Mouse (Mus musculus): Measurements from ENCODE around the gene Srm. TPM values are rescaled to one million over a fixed set of nuclear protein-coding genes. Genes with fewer than 3 reads are reported as not detected.
A peak's percentile ranks its signal among the peaks of the same experiment; 100 is the strongest.

Srm gene
- polyA plus RNA-seq, 1 experiment, result 3.4 TPM

DNA sequence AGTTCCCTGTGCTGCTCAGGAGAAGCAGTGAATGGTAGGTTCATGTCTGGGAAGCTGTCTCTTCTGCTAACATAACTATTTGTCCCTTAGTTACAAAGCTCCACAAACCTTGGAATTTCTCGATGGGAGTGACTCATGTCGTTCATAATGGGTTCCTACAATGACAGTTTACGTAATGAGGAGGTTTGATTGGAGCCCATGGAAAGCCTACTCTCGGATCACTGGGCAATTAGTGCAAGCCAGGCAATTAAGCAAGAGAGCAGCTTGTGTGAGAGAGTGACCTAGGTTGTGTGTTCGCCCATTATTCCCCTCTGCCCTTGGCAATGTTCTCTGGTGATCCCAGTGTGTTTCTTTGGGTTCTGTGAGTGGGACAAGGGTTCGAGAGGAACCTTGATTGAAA is 4.6 kb downstream of the Srm start:
- Histone ChIP-seq H3K4me1 (ENCODE audit: control insufficient read depth) (peaks cover 17% of the 10 kb centered on the region), H3K36me3 (ENCODE audit: control insufficient read depth) (peaks cover 53% of the 10 kb centered on the region), H3K4me3 (replicated peaks) (no peak overlapping the region), H3K9me3 (ENCODE audit: control insufficient read depth, low read length) (peaks cover 17% of the 10 kb centered on the region), H3K27me3 (ENCODE audit: control insufficient read depth) (no peaks in the 10 kb centered on the region)
- no peak for TF ChIP-seq TAL1 (IDR thresholded peaks at IDR 0.05; ENCODE audit: low read length)
- TF ChIP-seq GATA1 (IDR thresholded peaks at IDR 0.05; ENCODE audit: low read length), result no peak

- TF ChIP-seq TAL1 (IDR thresholded peaks at IDR 0.05; ENCODE audit: low read length), result no peak
- TF ChIP-seq GATA1 (IDR thresholded peaks at IDR 0.05; ENCODE audit: low read length), result no peak
- Histone ChIP-seq H3K9me3 (ENCODE audit: control insufficient read depth, low read length) (peaks cover 17% of the 10 kb centered on the region), H3K4me3 (replicated peaks) (no peak overlapping the region), H3K4me1 (ENCODE audit: control insufficient read depth) (peaks cover 11% of the 10 kb centered on the region), H3K36me3 (ENCODE audit: control insufficient read depth) (peaks cover 53% of the 10 kb centered on the region), H3K27me3 (ENCODE audit: control insufficient read depth) (no peaks in the 10 kb centered on the region)
These were observed 5.4 kb downstream of the Srm start for GRCm38 (mm10) chr4:148596731-148597130.

DNA sequence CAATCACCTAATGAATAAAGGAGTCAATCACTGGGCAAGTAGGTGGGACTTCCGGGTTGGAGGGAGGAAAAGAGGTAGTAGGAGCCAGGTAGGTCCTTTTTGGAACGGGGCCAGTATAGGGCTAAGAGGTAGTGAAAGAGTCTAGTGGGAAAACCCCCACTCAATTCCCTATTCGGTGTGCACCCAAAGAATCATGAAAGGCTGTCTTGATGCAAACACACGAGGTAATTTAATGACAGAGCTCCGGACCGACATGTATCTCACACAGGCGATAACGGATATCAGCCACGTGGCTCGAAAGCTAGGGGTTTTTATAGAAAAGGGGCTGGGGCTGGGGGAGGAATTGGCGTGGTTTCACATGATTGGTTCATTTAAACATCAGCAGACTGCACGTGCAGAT is 7.5 kb downstream of the Srm start:
- H3K4me3 ChIP-seq (replicated peaks), result no peak overlapping the region

GRCm38 (mm10) chr4:148600316-148600715 is 9.0 kb downstream of the Srm start:
- TF ChIP-seq TAL1 (IDR thresholded peaks at IDR 0.05; ENCODE audit: low read length), result no peak
- no peak for TF ChIP-seq GATA1 (IDR thresholded peaks at IDR 0.05; ENCODE audit: low read length)
- Histone ChIP-seq H3K9me3 (ENCODE audit: control insufficient read depth, low read length) (peaks cover 17% of the 10 kb centered on the region), H3K4me3 (replicated peaks) (no peak overlapping the region), H3K27me3 (ENCODE audit: control insufficient read depth) (no peaks in the 10 kb centered on the region), H3K36me3 (ENCODE audit: control insufficient read depth) (peaks cover 27% of the 10 kb centered on the region), H3K4me1 (ENCODE audit: control insufficient read depth) (0 out of 2 replicates have a peak, but pooled peaks cover 2% of the 10 kb centered on the region)

More for the DNA sequence above, 7.5 kb downstream of the Srm start:
- H3K4me1 ChIP-seq (ENCODE audit: control insufficient read depth), result 0 out of 2 replicates have a peak, but pooled peaks cover under 1% of the 10 kb centered on the region
- TF ChIP-seq TAL1 (IDR thresholded peaks at IDR 0.05; ENCODE audit: low read length) (no peak), GATA1 (IDR thresholded peaks at IDR 0.05; ENCODE audit: low read length) (no peak)
- peaks cover 42% of the 10 kb centered on the region for H3K36me3 ChIP-seq (ENCODE audit: control insufficient read depth)
- peaks cover 17% of the 10 kb centered on the region for H3K9me3 ChIP-seq (ENCODE audit: control insufficient read depth, low read length)
- H3K27me3 ChIP-seq (ENCODE audit: control insufficient read depth), result no peaks in the 10 kb centered on the region

- H3K9me3 ChIP-seq (ENCODE audit: control insufficient read depth, low read length), result peaks cover 17% of the 10 kb centered on the region
- H3K4me1 ChIP-seq (ENCODE audit: control insufficient read depth), result 0 out of 2 replicates have a peak, but pooled peaks cover 2% of the 10 kb centered on the region
- H3K36me3 ChIP-seq (ENCODE audit: control insufficient read depth), result peaks cover 16% of the 10 kb centered on the region
- TF ChIP-seq GATA1 (IDR thresholded peaks at IDR 0.05; ENCODE audit: low read length) (no peak), TAL1 (IDR thresholded peaks at IDR 0.05; ENCODE audit: low read length) (no peak)
- H3K27me3 ChIP-seq (ENCODE audit: control insufficient read depth), result no peaks in the 10 kb centered on the region
- no peak overlapping the region for H3K4me3 ChIP-seq (replicated peaks)
These were observed 10.6 kb downstream of the Srm start for GRCm38 (mm10) chr4:148601871-148602270.

DNA sequence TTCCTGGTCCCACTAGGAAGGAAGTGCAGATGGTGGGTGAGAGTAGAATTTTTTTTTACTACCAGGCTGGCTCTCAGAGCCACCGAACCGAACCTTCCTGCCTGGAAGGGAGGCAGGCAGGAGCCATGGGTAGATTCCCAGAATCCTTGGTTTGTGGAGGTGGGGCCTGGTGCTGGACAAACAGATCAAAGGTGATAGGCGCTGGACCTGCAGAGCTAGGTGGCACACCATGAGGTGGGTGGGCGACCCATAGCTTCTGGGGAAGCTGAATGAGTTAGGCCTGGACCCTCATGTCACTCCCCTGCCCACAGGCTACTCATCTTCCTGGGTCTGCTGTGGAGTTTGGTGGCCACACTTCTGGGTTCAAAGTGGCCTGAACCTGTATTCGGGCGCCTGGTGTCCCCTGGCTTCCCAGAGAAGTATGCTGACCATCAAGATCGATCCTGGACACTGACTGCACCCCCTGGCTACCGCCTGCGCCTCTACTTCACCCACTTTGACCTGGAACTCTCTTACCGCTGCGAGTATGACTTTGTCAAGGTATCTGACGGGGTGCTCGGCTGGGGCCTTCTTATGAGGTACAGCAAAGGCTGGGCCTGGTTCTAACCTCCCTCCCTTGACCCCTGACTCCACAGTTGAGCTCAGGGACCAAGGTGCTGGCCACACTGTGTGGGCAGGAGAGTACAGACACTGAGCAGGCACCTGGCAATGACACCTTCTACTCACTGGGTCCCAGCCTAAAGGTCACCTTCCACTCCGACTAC is 11.2 kb downstream of the Srm start, which contains the start of gene Masp2:
Masp2 (plus strand) TSS at position 198 of the 764 bp plus-strand sequence.
- peaks cover 15% of the 10 kb centered on the region for H3K36me3 ChIP-seq (ENCODE audit: control insufficient read depth)
- no peaks in the 10 kb centered on the region for H3K27me3 ChIP-seq (ENCODE audit: control insufficient read depth)
- peak within 1 kb of the TSS; percentile 21 for H3K4me3 ChIP-seq (replicated peaks)
- TF ChIP-seq GATA1 (IDR thresholded peaks at IDR 0.05; ENCODE audit: low read length), result no peak
- TF ChIP-seq TAL1 (IDR thresholded peaks at IDR 0.05; ENCODE audit: low read length), result no peak
- H3K4me1 ChIP-seq (ENCODE audit: control insufficient read depth), result 0 out of 2 replicates have a peak, but pooled peaks cover 2% of the 10 kb centered on the region
- H3K9me3 ChIP-seq (ENCODE audit: control insufficient read depth, low read length), result peaks cover 17% of the 10 kb centered on the region

DNA sequence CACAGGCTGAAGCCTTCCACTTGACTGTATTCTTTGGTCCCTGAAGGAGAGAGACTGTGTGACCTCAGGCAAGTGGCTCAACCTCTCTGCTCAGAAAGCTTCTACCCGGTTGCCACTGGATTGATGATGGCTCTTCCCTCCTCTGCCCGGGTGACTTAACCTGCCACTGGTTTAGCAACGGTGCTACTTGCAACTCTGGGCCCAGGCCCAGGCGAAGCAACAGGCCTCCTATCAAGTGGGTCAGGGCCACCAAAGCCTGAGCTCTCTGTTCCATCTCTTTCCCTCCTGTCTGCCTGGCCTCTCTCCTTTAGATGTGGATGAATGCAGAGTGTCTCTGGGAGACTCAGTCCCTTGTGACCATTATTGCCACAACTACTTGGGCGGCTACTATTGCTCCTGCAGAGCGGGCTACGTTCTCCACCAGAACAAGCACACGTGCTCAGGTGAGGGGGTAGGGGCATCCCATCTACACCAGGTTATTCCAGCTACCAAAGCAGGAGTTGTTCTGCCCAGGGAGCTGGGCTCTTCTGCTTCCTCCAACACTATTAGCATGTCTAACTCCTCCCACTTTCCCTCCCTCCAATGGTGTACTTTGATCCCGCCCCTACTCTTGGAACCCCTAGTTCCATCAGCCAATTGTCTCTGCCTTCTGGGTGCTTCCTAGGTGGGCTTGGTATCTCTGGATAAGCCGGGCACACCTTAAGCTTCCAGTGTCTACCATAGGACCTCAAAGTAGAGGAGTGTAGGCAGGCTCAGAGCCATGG is 12.3 kb downstream of the Srm start:
- Histone ChIP-seq H3K9me3 (ENCODE audit: control insufficient read depth, low read length) (peaks cover 11% of the 10 kb centered on the region), H3K36me3 (ENCODE audit: control insufficient read depth) (peaks cover 10% of the 10 kb centered on the region), H3K4me3 (replicated peaks) (no peak overlapping the region), H3K27me3 (ENCODE audit: control insufficient read depth) (no peaks in the 10 kb centered on the region), H3K4me1 (ENCODE audit: control insufficient read depth) (0 out of 2 replicates have a peak, but pooled peaks cover 2% of the 10 kb centered on the region)
- TF ChIP-seq GATA1 (IDR thresholded peaks at IDR 0.05; ENCODE audit: low read length), result no peak
- no peak for TF ChIP-seq TAL1 (IDR thresholded peaks at IDR 0.05; ENCODE audit: low read length)

DNA sequence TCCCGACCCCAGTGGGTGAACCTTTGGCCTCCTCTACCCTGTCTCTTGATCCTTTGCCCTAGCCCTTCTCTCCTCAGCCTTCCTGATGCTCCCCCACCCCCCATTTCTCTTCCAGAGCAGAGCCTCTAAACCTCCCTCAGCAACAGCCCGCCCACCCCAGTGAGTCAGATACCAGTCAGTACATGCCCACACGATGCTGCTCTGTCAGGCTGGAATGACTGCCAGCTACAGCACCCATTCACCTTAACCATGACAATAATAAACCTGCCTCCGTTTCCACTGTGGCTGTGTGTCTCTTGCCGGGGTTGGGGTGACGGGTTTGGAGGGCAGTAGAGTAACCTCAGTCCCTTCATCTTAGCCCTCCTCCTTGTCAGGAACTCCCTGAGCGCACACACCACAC is 12.8 kb downstream of the Srm start:
- Histone ChIP-seq H3K4me3 (replicated peaks) (no peak overlapping the region), H3K4me1 (ENCODE audit: control insufficient read depth) (0 out of 2 replicates have a peak, but pooled peaks cover 2% of the 10 kb centered on the region), H3K36me3 (ENCODE audit: control insufficient read depth) (peaks cover 8% of the 10 kb centered on the region), H3K9me3 (ENCODE audit: control insufficient read depth, low read length) (peaks cover 6% of the 10 kb centered on the region), H3K27me3 (ENCODE audit: control insufficient read depth) (no peaks in the 10 kb centered on the region)
- TF ChIP-seq TAL1 (IDR thresholded peaks at IDR 0.05; ENCODE audit: low read length) (no peak), GATA1 (IDR thresholded peaks at IDR 0.05; ENCODE audit: low read length) (no peak)

Measured in erythroblast, embryonic 14.5 days (primary cell).